ENCODE assay signal across 11 mouse cellular contexts in genomic region chr3:135729575-135729974, GRCm38 (mm10). TPM values are rescaled to one million over a fixed set of nuclear protein-coding genes. Genes with fewer than 3 reads are reported as not detected.
DNase-seq lines count a peak whose midpoint lies in the region; ATAC-seq and TF ChIP-seq lines count a peak whose summit lies in the region.
"Had no signal": no experiment of that assay in that cellular context is flagged by ENCODE, and none has a peak within 500 bp of the region (broad histone marks: within the 10 kb centered on the region; RNA-seq: fewer than 3 reads in every experiment).

No protein-coding gene starts in this region.

- TF ChIP-seq CTCF in gastrocnemius, adult 2 months (IDR thresholded peaks at IDR 0.05) = no peak

- no peak for ATAC-seq in monocyte, adult 5-6 weeks (replicated peaks; ENCODE audit: insufficient number of reproducible peaks, low FRiP score, low TSS enrichment, poor library complexity, severe bottlenecking)
- ATAC-seq in megakaryocyte-erythroid progenitor cell, adult 5-6 weeks (replicated peaks; ENCODE audit: low FRiP score, low TSS enrichment, poor library complexity, severe bottlenecking) = no peak

- intact Hi-C loops in gastrocnemius, adult 2 months (cut with DNase I) = loop anchor here (5.0 kb wide), 1 partner anchor 447 kb away; the partner anchor contains the start of gene Bdh2

- peak; percentile 23 to 74 for DNase-seq in urinary bladder, postnatal 36 days (ENCODE audit: low spot score in 2 of 2)
- no peak for DNase-seq in urinary bladder, adult 2 months (ENCODE audit: low spot score)
- peak; percentile 77 for DNase-seq in gastrocnemius, adult 2 months
- peak; percentile 71 to 80 for DNase-seq in kidney, postnatal 25 days
- DNase-seq in B cell, adult 2 months = no peak
- DNase-seq: cerebellum, adult 2 months; thymus, adult 2 months had no signal

- no peak overlapping the region; the same call in 1 of the 2 replicates for H3K4me3 ChIP-seq in gastrocnemius, adult 2 months
- H3K4me3 ChIP-seq: hindbrain, embryonic 15.5 days; limb, embryonic 10.5 days had no signal

- H3K27ac ChIP-seq in gastrocnemius, adult 2 months = peak overlapping the region; percentile 80
- H3K27ac ChIP-seq: hindbrain, embryonic 15.5 days; limb, embryonic 10.5 days had no signal

RNA-seq across cellular contexts. Expression of gene Nfkb1, which starts 38.2 kb away (rescaled TPM):
- polyA plus RNA-seq in urinary bladder, adult 2 months (2012; rRNA removed) = 48.6 and 50.3 TPM in 2 replicates
- total RNA-seq in gastrocnemius, adult 2 months (2021) = 10 to 100 TPM; 19.9 to 22.1 TPM
- total RNA-seq in monocyte, adult 5-6 weeks (2017) = 259 to 315 TPM (median 292 TPM) in 3 replicates
- total RNA-seq in megakaryocyte-erythroid progenitor cell, adult 5-6 weeks (2014; fragmentation: Nextera tagmentation) = 59.1 and 69.6 TPM in 2 replicates
- 61.5 and 69.9 TPM in 2 replicates for total RNA-seq in megakaryocyte-erythroid progenitor cell, adult 5-6 weeks (2017)

Comparison
In these comparisons a context has a peak if more than half of its experiments do, and no peak if none do; other contexts are left out.
1. DNase-seq: peak in urinary bladder, postnatal 36 days (2 of 2), gastrocnemius, adult 2 months (single experiment) and kidney, postnatal 25 days (2 of 2); none in urinary bladder, adult 2 months (single experiment) and B cell, adult 2 months (0 of 2).